Mouse (Mus musculus): ENCODE measurements at regions not wholly inside any gene's neighbourhood (a gene's known extent, or its start where the extent isn't known, plus 50 kb on each side); places are given as distances from the start of the nearest gene placed in this dataset.

DNA sequence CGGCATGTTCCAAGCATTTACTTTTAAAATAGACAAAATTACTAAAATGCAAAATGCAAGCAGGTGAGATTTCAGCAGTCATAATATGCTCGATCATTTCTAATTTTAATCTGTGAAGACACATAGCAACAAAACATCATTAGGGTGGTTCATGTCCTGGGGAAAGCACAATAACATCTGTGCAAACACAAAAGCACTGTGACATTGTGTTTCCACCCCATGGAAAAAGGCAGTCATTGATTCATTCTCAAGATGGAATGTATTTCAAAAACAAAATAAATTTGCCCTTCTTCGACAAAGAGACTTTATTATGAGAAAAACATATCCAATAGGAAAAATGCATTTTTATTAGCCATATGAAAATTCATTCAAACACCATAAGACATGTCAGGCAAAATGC lies 601.5 kb upstream of the Klf6 start:
- Histone ChIP-seq H3K27ac (ENCODE audit: insufficient read depth, low read length) (no peak overlapping the region), H3K4me1 (ENCODE audit: control insufficient read depth, insufficient read depth, low read length) (peaks cover 6% of the 10 kb centered on the region; the same call in 1 of the 2 replicates), H3K4me3 (ENCODE audit: insufficient read depth, low read length) (no peak overlapping the region)
- TF ChIP-seq CTCF (IDR thresholded peaks at IDR 0.05; ENCODE audit: borderline replicate concordance, insufficient read depth, low read length) (no peak), POLR2A (IDR thresholded peaks at IDR 0.05; ENCODE audit: low read depth, low read length) (no peak)

DNA sequence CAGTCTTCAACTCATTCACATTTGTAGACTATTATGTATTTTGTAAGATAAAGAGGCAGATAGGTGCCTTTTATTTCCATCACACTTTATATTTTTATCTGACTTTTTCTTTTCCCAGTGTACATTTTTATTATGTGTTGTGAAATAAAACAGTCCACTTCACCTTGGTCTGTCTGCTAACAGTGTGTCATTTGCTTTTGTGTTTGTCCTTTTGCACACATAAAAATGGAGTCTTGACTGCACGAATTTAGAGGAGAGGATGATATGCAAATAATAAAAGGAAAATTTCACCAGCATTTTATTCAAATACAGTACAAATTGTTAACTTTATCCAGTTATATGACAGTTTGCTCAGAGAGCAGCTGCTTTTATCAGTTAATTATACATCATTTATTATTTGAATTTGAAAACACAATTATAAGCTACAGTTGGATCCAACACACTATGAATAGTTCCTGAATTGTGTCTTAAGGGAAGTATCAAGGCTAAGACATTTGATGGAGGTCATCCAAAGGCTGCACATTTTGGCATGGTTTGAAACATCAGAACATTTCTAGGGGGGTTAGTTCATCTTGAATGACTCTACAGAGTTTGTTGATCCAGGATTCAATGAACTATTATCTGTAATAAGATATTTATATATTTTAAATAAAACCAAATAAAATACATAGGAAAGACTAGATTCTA lies 588.6 kb upstream of the Klf6 start:
- no peak overlapping the region for H3K27ac ChIP-seq (ENCODE audit: insufficient read depth, low read length)
- no peak for TF ChIP-seq CTCF (IDR thresholded peaks at IDR 0.05; ENCODE audit: borderline replicate concordance, insufficient read depth, low read length)
- no peak overlapping the region for H3K4me3 ChIP-seq (ENCODE audit: insufficient read depth, low read length)
- H3K4me1 ChIP-seq (ENCODE audit: control insufficient read depth, insufficient read depth, low read length): no peaks in the 10 kb centered on the region

DNA sequence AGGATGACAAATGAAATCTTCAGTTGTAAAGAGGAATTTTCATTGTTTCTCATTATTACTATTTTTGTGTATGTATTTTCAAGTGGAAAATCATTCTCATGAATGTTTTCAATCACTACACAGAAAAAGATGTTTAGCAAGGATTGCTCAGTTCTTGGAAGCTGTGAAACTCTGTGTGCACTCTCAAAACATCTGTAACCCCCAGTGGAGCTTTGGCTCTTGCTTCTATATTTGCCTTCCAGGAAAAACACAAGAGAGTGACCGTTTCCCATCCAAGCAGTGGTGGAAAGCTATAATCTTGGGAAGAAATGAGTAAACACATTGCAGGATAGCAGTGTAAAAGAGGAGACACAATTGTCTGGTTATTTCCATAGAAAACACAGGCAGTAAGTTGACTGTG lies 584.7 kb upstream of the Klf6 start:
- H3K4me3 ChIP-seq (ENCODE audit: insufficient read depth, low read length): no peak overlapping the region
- no peaks in the 10 kb centered on the region for H3K4me1 ChIP-seq (ENCODE audit: control insufficient read depth, insufficient read depth, low read length)
- TF ChIP-seq POLR2A (IDR thresholded peaks at IDR 0.05; ENCODE audit: low read depth, low read length): no peak
- no peak overlapping the region for H3K27ac ChIP-seq (ENCODE audit: insufficient read depth, low read length)

DNA sequence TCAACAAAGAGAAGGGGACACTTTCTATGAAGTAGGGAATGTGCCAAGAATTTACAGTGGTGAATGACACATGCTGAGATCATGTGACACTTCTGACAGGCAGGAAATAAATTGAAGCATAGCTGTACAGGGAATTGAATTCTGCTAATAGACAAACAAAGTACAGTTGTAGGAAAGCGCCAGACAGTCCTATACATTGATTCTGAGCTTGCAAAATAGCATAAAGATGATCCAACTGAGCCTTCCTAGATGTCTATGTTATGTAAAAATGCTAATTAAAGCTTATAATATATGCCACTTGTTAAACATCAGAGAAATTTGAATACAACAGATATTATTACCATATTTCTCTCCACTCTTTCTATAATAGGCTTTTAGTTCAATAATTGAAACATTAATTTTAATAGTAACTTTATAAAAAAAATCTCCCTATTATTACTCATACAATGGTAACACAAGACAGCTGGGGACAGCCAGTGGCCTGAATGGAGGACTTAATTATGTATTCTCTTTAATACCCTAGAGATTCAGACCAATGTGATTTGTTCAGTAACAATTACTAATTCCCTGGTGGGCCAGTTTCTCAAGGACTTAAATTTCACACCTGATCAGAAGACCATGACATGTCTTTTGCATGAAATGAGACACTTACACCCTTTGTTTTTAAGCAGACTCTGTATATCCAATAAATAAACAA lies 571.4 kb upstream of the Klf6 start:
- Histone ChIP-seq H3K27ac (ENCODE audit: insufficient read depth, low read length) (no peak overlapping the region), H3K4me1 (ENCODE audit: control insufficient read depth, insufficient read depth, low read length) (no peaks in the 10 kb centered on the region), H3K4me3 (ENCODE audit: insufficient read depth, low read length) (no peak overlapping the region)
- TF ChIP-seq CTCF (IDR thresholded peaks at IDR 0.05; ENCODE audit: borderline replicate concordance, insufficient read depth, low read length): no peak

- peak overlapping the region; percentile 71 for H3K27ac ChIP-seq (ENCODE audit: insufficient read depth, low read length)
- H3K4me1 ChIP-seq (ENCODE audit: control insufficient read depth, insufficient read depth, low read length): peaks cover 2% of the 10 kb centered on the region
- H3K4me3 ChIP-seq (ENCODE audit: insufficient read depth, low read length): no peak overlapping the region
- TF ChIP-seq CTCF (IDR thresholded peaks at IDR 0.05; ENCODE audit: borderline replicate concordance, insufficient read depth, low read length) (no peak), POLR2A (IDR thresholded peaks at IDR 0.05; ENCODE audit: low read depth, low read length) (no peak)
These were observed 559.1 kb upstream of the Klf6 start for GRCm38 (mm10) chr13:5302141-5302540.

- Histone ChIP-seq H3K4me3 (ENCODE audit: insufficient read depth, low read length) (no peak overlapping the region), H3K4me1 (ENCODE audit: control insufficient read depth, insufficient read depth, low read length) (peaks cover 2% of the 10 kb centered on the region), H3K27ac (ENCODE audit: insufficient read depth, low read length) (no peak overlapping the region)
- TF ChIP-seq POLR2A (IDR thresholded peaks at IDR 0.05; ENCODE audit: low read depth, low read length): no peak
- TF ChIP-seq CTCF (IDR thresholded peaks at IDR 0.05; ENCODE audit: borderline replicate concordance, insufficient read depth, low read length): no peak
These were observed 554.6 kb upstream of the Klf6 start for GRCm38 (mm10) chr13:5306688-5307087.

GRCm38 (mm10) chr13:5313297-5313696 lies 548.0 kb upstream of the Klf6 start:
- Histone ChIP-seq H3K27ac (ENCODE audit: insufficient read depth, low read length) (no peak overlapping the region), H3K4me3 (ENCODE audit: insufficient read depth, low read length) (no peak overlapping the region), H3K4me1 (ENCODE audit: control insufficient read depth, insufficient read depth, low read length) (no peaks in the 10 kb centered on the region; the same call in 1 of the 2 replicates)
- TF ChIP-seq POLR2A (IDR thresholded peaks at IDR 0.05; ENCODE audit: low read depth, low read length) (no peak), CTCF (IDR thresholded peaks at IDR 0.05; ENCODE audit: borderline replicate concordance, insufficient read depth, low read length) (no peak)

DNA sequence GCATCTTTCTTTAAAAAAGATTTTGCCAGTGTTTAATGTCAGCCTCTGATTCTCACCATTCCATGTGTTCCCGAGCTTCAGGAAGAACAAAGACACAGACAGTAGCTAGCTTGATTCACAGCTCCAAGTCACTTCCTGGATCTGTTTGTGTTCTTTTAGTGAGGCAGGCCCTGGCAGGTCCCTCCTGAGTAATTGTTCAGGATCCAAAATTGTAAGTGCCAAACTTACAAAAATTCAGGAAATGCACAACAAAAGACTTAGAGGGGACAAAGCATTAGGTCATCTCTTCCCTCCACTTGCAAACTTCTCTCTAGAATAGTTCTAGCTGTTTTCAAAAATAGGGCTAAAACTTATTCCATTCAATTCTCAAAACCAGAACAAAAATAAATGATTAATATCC lies 546.3 kb upstream of the Klf6 start:
- TF ChIP-seq CTCF (IDR thresholded peaks at IDR 0.05; ENCODE audit: borderline replicate concordance, insufficient read depth, low read length) (no peak), POLR2A (IDR thresholded peaks at IDR 0.05; ENCODE audit: low read depth, low read length) (no peak)
- no peaks in the 10 kb centered on the region; the same call in 1 of the 2 replicates for H3K4me1 ChIP-seq (ENCODE audit: control insufficient read depth, insufficient read depth, low read length)
- H3K4me3 ChIP-seq (ENCODE audit: insufficient read depth, low read length): no peak overlapping the region
- H3K27ac ChIP-seq (ENCODE audit: insufficient read depth, low read length): peak overlapping the region; percentile 65; the same call in 1 of the 2 replicates

DNA sequence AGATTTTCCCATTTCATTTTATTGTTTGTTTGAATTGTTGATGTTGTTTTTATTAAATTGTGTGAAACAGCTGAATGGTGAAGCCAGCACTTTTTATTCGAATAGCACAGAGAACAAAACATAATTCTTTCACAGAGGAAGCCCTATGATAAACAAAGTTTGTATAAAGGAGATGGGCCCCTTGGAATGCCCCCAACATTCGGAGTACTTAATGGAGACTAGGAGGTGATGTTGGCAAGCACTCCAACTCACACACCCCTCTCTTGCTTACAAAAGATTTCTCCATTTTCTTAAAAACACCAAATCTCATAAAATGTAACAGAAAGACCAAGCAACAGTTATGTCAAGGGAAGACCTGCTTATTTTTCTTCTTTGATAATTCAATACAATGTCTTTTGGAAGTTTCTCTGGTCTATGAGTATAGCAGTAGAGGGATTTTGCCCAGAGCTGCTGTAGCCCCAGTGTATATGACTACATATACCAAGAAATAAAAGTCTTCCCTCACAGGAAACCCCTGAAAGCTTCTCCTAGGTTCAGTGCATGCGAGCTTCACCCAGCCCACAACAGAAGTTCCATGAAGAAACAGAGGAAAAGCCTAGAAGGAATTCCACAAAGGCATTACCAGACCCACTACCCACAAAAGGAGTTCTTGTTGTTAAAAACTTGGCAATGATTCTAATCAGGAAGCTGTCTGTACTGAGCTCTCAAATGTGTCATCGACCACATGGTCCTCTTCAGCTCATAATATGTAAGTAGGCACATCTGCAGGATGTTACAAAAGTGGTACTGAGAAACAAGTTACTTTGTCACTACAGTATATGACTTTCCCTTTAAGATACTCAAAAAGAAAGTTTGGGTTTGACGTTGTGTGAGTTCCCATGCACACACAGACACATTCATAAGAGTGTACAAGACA lies 543.1 kb upstream of the Klf6 start:
- H3K27ac ChIP-seq (ENCODE audit: insufficient read depth, low read length): no peak overlapping the region
- no peaks in the 10 kb centered on the region; the same call in 1 of the 2 replicates for H3K4me1 ChIP-seq (ENCODE audit: control insufficient read depth, insufficient read depth, low read length)
- TF ChIP-seq POLR2A (IDR thresholded peaks at IDR 0.05; ENCODE audit: low read depth, low read length) (no peak), CTCF (IDR thresholded peaks at IDR 0.05; ENCODE audit: borderline replicate concordance, insufficient read depth, low read length) (no peak)
- no peak overlapping the region for H3K4me3 ChIP-seq (ENCODE audit: insufficient read depth, low read length)

- peaks cover 2% of the 10 kb centered on the region for H3K4me1 ChIP-seq (ENCODE audit: control insufficient read depth, insufficient read depth, low read length)
- TF ChIP-seq POLR2A (IDR thresholded peaks at IDR 0.05; ENCODE audit: low read depth, low read length) (no peak), CTCF (IDR thresholded peaks at IDR 0.05; ENCODE audit: borderline replicate concordance, insufficient read depth, low read length) (no peak)
- H3K27ac ChIP-seq (ENCODE audit: insufficient read depth, low read length): peak overlapping the region; percentile 78
- H3K4me3 ChIP-seq (ENCODE audit: insufficient read depth, low read length): no peak overlapping the region
These were observed 515.6 kb upstream of the Klf6 start for GRCm38 (mm10) chr13:5345712-5346111.
